Mouse (Mus musculus) heart, embryonic 14.5 days (tissue): Measurements from ENCODE around the gene Scrt2. TPM values are rescaled to one million over a fixed set of nuclear protein-coding genes. Genes with fewer than 3 reads are reported as not detected.

Experiments
- ATAC-seq: fragments of 200-750 bp; cut with Nextera tagmentation; 2 replicates; pipeline ENCODE4 v1.8.0; 2017; ENCODE audit warnings: low read depth, moderate TSS enrichment; ENCODE audit not compliant: insufficient number of reproducible peaks, insufficient read depth, low FRiP score
- H3K27ac ChIP-seq, 2 experiments: fragments of 200-500 bp in 1 of 2; fragments of 300-500 bp in 1 of 2; sonication (generic) in 1 of 2; replicated peaks in 1 of 2; 2 replicates each; pipeline ENCODE4 v1.5.1; 2012 to 2014; ENCODE audit warnings: low read depth in 2 of 2, low read length in 2 of 2, control low read depth in 1 of 2, mild to moderate bottlenecking in 1 of 2, mixed read lengths in 1 of 2; ENCODE audit not compliant: control insufficient read depth in 1 of 2, insufficient read depth in 1 of 2
- H3K27me3 ChIP-seq: fragments of 300-500 bp; sonication (generic); 2 replicates; pipeline ENCODE4 v1.6.1; 2014; ENCODE audit warnings: mild to moderate bottlenecking, low read length, control low read depth; ENCODE audit not compliant: control insufficient read depth, insufficient read depth
- H3K36me3 ChIP-seq: fragments of 300-500 bp; sonication (generic); 2 replicates; pipeline ENCODE4 v1.6.1; 2014; ENCODE audit warnings: mild to moderate bottlenecking, control low read depth, low read length, mixed read lengths; ENCODE audit not compliant: control insufficient read depth, insufficient read depth
- H3K4me1 ChIP-seq, 2 experiments: fragments of 200-500 bp in 1 of 2; fragments of 300-500 bp in 1 of 2; sonication (generic) in 1 of 2; 2 replicates each; pipeline ENCODE4 v1.6.1; 2012 to 2014; ENCODE audit warnings: low read length in 2 of 2, control low read depth in 1 of 2, mixed read lengths in 1 of 2; ENCODE audit not compliant: control insufficient read depth in 2 of 2, insufficient read depth in 2 of 2
- H3K4me2 ChIP-seq: fragments of 300-500 bp; sonication (generic); 2 replicates; pipeline ENCODE4 v1.6.1; 2014; ENCODE audit warnings: mild to moderate bottlenecking, low read length
- H3K4me3 ChIP-seq, 2 experiments: fragments of 200-500 bp in 1 of 2; fragments of 300-500 bp in 1 of 2; sonication (generic) in 1 of 2; 2 replicates each; pipeline ENCODE4 v1.5.1; 2012 to 2014; ENCODE audit warnings: low read length in 2 of 2, mild to moderate bottlenecking in 2 of 2, control low read depth in 1 of 2, low read depth in 1 of 2, moderate library complexity in 1 of 2; ENCODE audit not compliant: control insufficient read depth in 1 of 2, insufficient read depth in 1 of 2
- H3K9ac ChIP-seq: fragments of 300-500 bp; sonication (generic); 2 replicates; pipeline ENCODE4 v1.6.1; 2014; ENCODE audit warnings: mild to moderate bottlenecking, low read length
- H3K9me3 ChIP-seq: fragments of 300-500 bp; sonication (generic); 2 replicates; pipeline ENCODE4 v1.6.1; 2016; ENCODE audit warnings: low read length, control low read depth; ENCODE audit not compliant: control insufficient read depth
- WGBS: fragments of 180-500 bp; shearing (Covaris S2); extraction: QIAGEN DNeasy Blood & Tissue Kit; methylation state at CpG from one replicate; pipeline ENCODE4 v1.1.7; 2014; 5-methylcytosine and 5-hydroxymethylcytosine counted together
- polyA plus RNA-seq: library from polyadenylated mRNA; unstranded; fragments of >200 nt; fragmentation: Nextera tagmentation; extraction: Ambion mirVana; gene quantifications from 2 replicates; pipeline ENCODE4 v1.2.1, GENCODE M21; 2014

Gene Scrt2
- polyA plus RNA-seq, 1 experiment from 2014 or later, result not detected

GRCm38 (mm10) chr2:152083411-152083810 lies 2.1 kb downstream of the Scrt2 start:
- WGBS, result 49% methylated on average over 4 of the region's 4 CpGs
- Histone ChIP-seq H3K9me3 (no peaks in the 10 kb centered on the region), H3K27ac (no peak overlapping the region), H3K4me3 (no peak overlapping the region), H3K4me1 (peaks cover 15 to 18% of the 10 kb centered on the region in 2 experiments), H3K36me3 (no peaks in the 10 kb centered on the region), H3K9ac (no peak overlapping the region), H3K27me3 (peaks cover 67% of the 10 kb centered on the region), H3K4me2 (no peak overlapping the region)
- no peak for ATAC-seq

- 52% methylated on average over 6 of the region's 6 CpGs for WGBS
- Histone ChIP-seq H3K4me3 (no peak overlapping the region), H3K27me3 (peaks cover 59% of the 10 kb centered on the region), H3K36me3 (no peaks in the 10 kb centered on the region), H3K9ac (no peak overlapping the region), H3K9me3 (no peaks in the 10 kb centered on the region), H3K4me2 (no peak overlapping the region), H3K4me1 (peaks cover 15 to 18% of the 10 kb centered on the region in 2 experiments), H3K27ac (no peak overlapping the region)
- ATAC-seq, result no peak
These were observed 3.0 kb downstream of the Scrt2 start for GRCm38 (mm10) chr2:152084298-152084697.

- no peaks in the 10 kb centered on the region for H3K9me3 ChIP-seq
- no peak overlapping the region for H3K9ac ChIP-seq
- 58% methylated on average over 6 of the region's 6 CpGs for WGBS
- H3K36me3 ChIP-seq, result no peaks in the 10 kb centered on the region
- H3K27me3 ChIP-seq, result peaks cover 53% of the 10 kb centered on the region
- no peak overlapping the region for H3K4me2 ChIP-seq
- peaks cover 15 to 18% of the 10 kb centered on the region in 2 experiments for H3K4me1 ChIP-seq
- no peak overlapping the region for H3K4me3 ChIP-seq
- H3K27ac ChIP-seq, result no peak overlapping the region
- no peak for ATAC-seq
These were observed 4.1 kb downstream of the Scrt2 start for GRCm38 (mm10) chr2:152085414-152085813.

GRCm38 (mm10) chr2:152086451-152086850 lies 5.1 kb downstream of the Scrt2 start:
- Histone ChIP-seq H3K27ac (0 out of 4 replicates have a peak overlapping the region, but pooled peaks of 1 of the 2 experiments have one; percentile 30), H3K9ac (no peak overlapping the region), H3K27me3 (peaks cover 55% of the 10 kb centered on the region), H3K4me1 (peaks cover 15 to 18% of the 10 kb centered on the region in 2 experiments), H3K4me2 (no peak overlapping the region), H3K4me3 (no peak overlapping the region), H3K9me3 (no peaks in the 10 kb centered on the region), H3K36me3 (no peaks in the 10 kb centered on the region)
- no peak for ATAC-seq
- 64% methylated on average over 6 of the region's 6 CpGs for WGBS

GRCm38 (mm10) chr2:152087111-152087510 lies 5.8 kb downstream of the Scrt2 start:
- WGBS, result 38% methylated on average over 5 of the region's 5 CpGs
- ATAC-seq, result no peak
- H3K9me3 ChIP-seq, result no peaks in the 10 kb centered on the region
- H3K4me2 ChIP-seq, result no peak overlapping the region
- H3K27me3 ChIP-seq, result peaks cover 56% of the 10 kb centered on the region
- H3K9ac ChIP-seq, result no peak overlapping the region
- H3K36me3 ChIP-seq, result no peaks in the 10 kb centered on the region
- H3K4me3 ChIP-seq, result no peak overlapping the region
- peaks cover 11 to 15% of the 10 kb centered on the region in 2 experiments for H3K4me1 ChIP-seq
- peak overlapping the region in 1 of 2 experiments; percentile 30; a peak in 2 of 4 replicates for H3K27ac ChIP-seq

GRCm38 (mm10) chr2:152089078-152089477 lies 7.7 kb downstream of the Scrt2 start:
- WGBS, result 13% methylated on average over 4 of the region's 4 CpGs
- Histone ChIP-seq H3K27me3 (peaks cover 56% of the 10 kb centered on the region), H3K9me3 (no peaks in the 10 kb centered on the region), H3K4me2 (no peak overlapping the region), H3K36me3 (no peaks in the 10 kb centered on the region), H3K4me3 (no peak overlapping the region), H3K4me1 (peaks cover 11 to 24% of the 10 kb centered on the region in 2 experiments), H3K9ac (no peak overlapping the region), H3K27ac (no peak overlapping the region)
- no peak for ATAC-seq

- 68% methylated on average over 5 of the region's 5 CpGs for WGBS
- H3K27me3 ChIP-seq, result peaks cover 56% of the 10 kb centered on the region
- H3K4me1 ChIP-seq, result peaks cover 11 to 24% of the 10 kb centered on the region in 2 experiments
- no peaks in the 10 kb centered on the region for H3K9me3 ChIP-seq
- no peaks in the 10 kb centered on the region for H3K36me3 ChIP-seq
- H3K27ac ChIP-seq, result no peak overlapping the region
- no peak overlapping the region for H3K4me3 ChIP-seq
- no peak for ATAC-seq
- no peak overlapping the region for H3K9ac ChIP-seq
- H3K4me2 ChIP-seq, result no peak overlapping the region
These were observed 8.3 kb downstream of the Scrt2 start for GRCm38 (mm10) chr2:152089581-152089980.

GRCm38 (mm10) chr2:152090486-152090885 lies 9.2 kb downstream of the Scrt2 start:
- H3K4me2 ChIP-seq, result no peak overlapping the region
- no peak overlapping the region for H3K4me3 ChIP-seq
- H3K9me3 ChIP-seq, result no peaks in the 10 kb centered on the region
- H3K27me3 ChIP-seq, result peaks cover 56% of the 10 kb centered on the region
- ATAC-seq, result no peak
- 85% methylated on average over 5 of the region's 5 CpGs for WGBS
- H3K4me1 ChIP-seq, result peaks cover 11 to 28% of the 10 kb centered on the region in 2 experiments
- no peak overlapping the region for H3K9ac ChIP-seq
- H3K27ac ChIP-seq, result no peak overlapping the region
- H3K36me3 ChIP-seq, result no peaks in the 10 kb centered on the region
